Mouse (Mus musculus) 3T3-L1 (cell line): Measurements from ENCODE around the gene Coro2a.
"Not testable (repeated sequence)": the region's sequence is repeated elsewhere in the genome, so short reads cannot be mapped to it uniquely, and the experiment has no call there.

Source experiments
- DNase-seq: peaks from one replicate; pipeline ENCODE4 v3.0.0-alpha.2; 2015; ENCODE audit warnings: low read depth, low spot score

Coro2a gene

DNA sequence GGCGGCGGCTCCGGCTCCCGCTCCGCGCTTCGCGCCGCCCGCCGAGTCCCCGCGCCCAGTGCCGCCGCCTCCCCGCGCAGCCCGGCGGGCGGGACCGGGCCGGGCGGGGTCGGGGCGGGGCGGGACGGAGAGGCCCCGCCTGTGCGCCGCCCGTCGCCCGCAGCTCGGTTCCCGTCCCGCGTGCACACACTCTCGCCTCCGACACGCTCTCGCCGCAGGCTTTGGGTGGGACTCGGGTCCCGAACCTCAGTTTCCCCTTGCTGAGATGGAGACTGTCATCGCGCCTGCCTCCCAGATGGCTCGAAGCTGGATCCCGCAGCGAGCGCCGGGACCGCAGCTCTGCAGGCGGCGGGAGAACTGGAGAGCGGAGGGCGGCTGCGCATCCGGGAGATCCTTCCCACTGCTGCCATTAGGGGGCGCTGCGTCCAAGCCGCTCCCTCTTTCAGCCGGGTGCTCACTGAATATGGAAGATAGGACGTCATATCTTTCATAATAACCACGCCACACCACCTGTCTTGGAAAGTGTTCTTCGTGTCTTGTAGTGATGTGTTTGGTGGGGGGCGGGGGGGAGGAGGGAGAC lies at the start of gene Coro2a:
Coro2a (minus strand) TSS at position 359 of the 580 bp plus-strand sequence.
- no peak for DNase-seq

DNA sequence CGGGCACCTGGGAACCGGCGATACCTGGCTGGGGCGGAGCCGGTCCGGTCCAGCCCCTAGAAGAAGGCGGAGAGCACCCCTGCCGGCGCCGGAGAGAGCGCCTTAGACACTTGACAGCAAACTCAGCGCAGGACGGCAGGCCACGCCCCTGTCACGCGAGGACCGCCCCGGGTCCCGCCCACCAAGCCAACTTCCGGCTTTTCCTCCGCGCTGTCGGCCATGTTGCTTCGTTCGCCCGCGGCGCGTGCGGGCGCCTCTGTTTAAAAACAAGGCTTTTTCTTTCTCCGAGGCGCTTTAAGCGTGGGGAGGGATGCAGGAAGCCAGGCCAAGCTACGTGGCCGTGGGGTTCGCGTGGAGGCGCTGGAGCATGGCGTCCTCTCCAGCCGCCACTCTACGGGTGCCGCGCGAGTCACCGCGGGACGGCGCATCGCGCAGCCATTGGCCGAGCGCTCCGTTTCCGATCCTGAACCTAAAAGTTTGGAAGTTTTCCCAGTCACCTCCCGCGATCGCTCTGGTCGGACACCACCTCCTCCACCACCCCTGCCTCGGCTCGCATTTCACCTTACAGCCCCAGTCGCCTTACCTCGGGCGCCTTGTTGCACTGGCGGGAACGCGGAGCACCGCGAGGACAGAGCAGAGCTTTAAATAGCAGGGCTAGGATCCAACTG lies 48.2 kb upstream of the Coro2a start, which contains the start of gene Tbc1d2:
Tbc1d2 (minus strand) TSS at position 124 of the 668 bp plus-strand sequence.
- DNase-seq, result peak; percentile 90

DNA sequence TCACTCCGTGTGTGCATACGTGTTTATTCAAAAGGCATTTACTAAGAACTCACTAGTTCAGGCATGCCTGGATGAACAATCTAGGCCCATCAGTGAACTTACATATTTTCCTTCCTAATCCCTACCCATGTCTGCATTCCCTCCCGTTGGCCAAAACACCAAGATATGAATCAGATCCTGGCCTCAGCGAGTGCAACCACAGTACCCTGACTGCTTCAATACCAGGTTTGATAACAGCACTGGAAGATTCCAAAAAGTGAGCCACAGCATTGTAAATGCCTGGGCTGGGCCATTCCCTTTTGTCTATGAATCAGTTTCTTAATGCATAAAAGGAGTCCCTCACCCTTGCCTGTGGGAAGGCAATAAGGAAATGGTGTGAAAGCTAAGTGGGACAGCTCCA lies 47.2 kb upstream of the Coro2a start:
- DNase-seq, result peak; percentile 67

DNA sequence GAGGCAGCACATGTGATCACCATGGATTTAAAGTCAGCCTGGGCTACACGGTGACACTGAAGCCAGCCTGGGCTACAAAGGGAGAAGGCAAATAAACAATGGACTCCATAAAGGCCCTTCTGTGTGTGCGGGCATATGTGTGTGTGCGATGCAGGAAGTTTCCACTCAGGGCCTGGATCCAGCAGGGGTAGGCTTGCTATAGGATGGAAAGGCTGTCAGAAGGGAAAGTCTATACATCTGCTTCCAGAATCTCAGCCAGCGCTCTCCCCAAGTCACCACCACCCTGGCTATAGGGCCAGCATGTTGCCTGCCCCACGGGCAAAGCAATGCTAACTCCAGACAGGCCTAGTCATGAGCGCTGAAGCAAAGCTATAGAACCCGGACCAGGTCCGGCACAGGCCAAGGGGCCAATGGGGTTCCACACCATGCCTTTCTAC lies 41.7 kb upstream of the Coro2a start:
- no peak for DNase-seq

DNA sequence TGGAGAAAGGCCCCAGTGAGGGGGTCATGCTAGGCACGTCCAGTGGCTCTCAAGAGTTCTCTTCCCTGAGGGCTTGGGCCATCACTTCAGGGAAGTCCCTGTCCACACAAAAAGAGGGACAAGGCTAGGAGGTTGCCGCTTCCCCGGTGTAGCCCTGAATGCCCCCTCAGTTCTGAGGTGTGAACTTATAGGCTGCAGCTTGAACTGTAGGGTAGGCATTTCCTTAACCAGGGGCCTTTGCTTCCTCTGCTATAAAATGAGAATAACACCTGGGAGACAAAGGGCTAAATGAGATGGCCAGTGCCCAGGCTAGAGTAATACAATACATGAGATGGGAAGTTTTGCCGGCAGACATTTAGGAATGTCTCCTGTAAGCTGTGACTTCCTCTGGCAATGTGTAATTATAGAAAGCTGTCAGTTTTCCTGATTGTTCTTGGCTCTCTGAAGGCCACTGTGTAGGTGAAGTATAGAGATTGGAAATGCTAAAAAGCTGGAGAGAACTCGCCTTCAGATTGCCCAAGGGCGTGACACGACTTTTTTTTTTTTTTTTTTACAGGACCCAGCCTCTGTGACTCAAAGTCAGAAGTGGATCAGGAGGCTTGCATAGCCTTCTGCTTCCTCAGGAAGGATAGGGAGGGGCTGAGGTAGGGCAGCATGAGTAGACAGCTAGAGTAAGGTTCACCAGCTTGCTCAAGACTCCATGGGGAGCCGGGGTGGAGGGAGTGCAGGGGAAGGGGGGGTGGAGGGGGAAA lies 41.1 kb upstream of the Coro2a start:
- peak; percentile 73 for DNase-seq

DNA sequence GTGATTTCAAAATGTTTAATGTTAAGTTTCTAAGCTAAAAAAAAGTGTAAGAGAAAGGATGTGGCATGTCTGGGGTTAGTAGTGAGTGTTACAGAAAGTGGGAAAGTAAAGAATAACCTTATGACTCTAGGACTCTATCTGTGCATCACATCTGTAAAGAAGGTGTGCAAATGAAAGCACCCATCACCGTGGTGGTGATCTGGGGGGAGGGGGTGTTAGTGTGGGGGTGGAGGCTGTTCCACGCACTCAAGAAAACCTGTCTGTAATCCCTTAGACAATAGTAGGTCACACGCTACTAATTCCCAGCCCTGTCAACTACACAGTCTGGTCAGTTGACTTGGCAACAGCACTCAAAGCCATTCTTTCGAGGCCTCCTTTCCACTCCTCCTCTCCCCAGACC lies 39.3 kb upstream of the Coro2a start:
- DNase-seq, result no peak

DNA sequence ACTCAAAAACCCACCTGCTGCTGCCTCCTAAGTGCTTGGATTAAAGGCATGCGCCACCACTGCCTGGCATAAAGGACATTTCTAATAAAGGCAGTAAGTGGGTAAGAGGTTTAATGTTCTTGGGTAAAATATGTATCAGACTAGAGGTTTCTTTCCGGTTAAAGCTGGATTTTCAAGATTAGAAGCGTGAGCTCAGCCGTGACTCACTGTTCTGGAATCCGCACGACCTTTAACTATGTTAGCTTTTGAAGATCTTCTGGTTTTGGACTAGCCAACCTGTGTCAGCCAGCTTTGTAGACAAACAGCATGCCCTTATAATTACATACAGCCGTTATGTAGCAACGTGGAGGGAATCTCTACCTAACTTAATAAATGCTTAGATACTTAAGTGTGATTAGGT lies 37.9 kb upstream of the Coro2a start:
- peak; percentile 83 for DNase-seq

DNA sequence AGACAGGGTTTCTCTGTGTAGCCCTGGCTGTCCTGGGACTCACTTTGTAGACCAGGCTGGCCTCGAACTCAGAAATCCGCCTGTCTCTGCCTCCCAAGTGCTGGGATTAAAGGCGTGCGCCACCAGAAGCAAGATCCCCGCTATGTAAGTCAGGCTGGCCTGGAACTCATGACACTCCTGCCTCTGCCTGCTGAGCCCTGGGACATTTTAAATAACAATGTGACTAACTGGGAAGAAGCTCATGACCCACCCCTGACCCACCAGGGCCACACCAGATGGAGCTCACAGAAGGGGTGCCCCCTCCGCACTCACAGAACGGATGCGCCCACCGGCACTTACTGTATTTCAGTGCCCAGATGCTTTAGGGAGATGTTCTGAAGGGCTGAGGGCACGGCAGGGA lies 35.2 kb upstream of the Coro2a start:
- DNase-seq, result not testable (repeated sequence)

DNA sequence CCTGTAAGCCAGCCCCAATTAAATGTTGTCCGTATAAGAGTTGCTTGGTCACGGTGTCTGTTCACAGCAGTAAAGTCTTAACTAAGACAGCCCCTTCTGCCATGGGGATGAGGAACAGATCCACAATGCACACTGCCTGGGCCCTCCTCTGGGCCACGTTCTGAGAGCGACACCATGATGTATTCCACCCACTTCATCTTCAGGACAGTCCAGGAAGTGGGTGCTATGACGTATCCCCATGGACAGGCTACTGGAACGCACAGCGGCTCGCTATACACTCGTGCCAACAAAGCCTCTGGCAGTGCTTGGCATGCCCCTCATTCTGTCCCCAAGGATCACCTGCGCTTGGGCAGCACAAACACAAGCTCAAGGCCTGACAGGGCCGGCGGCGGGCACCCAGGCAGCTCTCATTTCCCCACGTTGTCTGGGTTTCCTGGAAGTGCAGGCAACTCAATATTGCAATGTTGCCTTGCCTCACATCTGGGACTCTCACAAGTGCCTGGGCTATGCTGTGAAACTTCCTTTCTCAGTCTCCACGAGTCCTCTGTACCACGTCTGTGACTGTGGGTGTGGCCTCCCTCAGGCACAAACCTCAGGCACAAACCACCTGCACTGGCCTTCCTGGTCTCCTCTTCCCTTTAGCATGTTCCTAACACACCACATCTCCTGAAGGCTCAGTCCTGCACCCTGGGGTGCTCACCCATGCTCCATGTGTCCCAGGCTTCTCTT lies 33.9 kb upstream of the Coro2a start:
- no peak for DNase-seq

DNA sequence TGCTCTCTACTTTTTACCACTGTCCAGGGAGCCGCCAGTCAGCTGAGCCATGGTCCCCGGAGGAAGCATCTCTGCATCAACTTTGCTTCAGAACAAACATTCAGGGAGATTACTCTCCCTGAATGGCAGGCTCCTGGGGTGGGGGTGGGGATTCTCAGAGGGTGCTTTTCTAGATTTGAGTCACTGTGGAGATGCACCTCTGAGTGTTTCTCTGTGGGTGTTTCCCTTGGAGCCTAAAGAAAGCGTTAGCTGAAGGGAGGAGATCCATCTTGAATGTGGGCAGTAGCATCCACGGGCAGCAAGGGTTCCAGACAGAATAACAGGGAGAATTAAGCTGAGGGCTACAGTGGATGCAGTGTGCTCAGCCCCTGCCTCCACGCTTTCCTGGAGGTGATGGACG lies 32.9 kb upstream of the Coro2a start:
- DNase-seq, result no peak

DNA sequence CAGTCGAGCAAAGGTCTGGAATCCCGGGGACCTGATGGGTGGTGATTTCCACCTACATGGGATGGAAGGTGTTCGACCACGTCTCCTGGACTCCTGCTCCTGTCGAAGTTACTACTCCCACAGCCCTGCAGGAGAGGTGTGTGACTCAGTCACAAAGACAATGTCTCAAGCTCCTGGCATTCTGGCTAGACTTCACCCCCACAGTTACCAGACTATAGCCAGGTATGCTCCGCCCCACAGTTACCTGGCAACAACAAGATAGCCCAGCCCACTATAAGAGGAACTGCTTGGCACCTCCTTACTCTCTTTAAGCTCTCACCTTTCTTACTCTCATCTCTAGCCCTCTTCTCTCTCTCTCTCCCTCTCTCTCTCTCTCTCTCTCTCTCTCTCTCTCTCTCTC lies 31.6 kb upstream of the Coro2a start:
- DNase-seq, result not testable (repeated sequence)

DNA sequence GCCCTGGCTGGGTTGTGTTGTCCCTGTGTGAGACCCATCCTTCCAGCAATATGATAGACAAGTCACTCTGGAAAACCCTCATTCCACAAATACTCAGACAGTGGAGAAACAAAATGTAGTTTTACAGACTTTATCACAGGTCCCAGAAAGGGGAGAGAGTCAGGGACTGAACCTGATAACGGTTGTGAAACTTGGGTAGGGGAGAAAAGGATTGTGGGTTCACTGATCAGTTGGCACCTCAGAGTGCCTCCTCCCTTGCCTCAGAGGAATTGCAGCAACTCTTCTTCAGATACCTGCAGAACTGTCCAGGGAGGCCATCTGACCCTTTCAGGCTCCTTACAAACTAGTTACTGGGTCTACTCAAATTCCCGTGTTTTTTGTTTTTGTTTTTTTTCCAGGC lies 30.5 kb upstream of the Coro2a start:
- DNase-seq, result no peak

DNA sequence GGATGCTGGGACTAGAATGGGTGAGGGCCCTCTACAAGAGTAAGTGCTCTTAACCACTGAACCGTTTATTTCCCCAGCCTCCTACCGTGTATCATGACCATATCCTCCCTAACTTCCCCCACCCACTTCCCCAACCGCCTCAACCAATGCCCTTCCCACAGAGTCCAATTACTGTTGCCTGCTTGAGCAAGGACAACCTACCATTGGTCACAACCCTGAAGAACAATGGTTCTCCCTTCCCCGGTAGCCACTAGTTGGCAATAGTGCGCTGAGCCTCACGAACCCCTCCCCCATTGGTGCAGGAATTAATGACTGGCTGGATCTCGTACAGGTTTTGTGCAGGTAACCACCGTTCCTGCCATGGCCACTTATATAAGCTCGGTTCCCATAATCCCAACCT lies 28.4 kb upstream of the Coro2a start:
- DNase-seq, result no peak

DNA sequence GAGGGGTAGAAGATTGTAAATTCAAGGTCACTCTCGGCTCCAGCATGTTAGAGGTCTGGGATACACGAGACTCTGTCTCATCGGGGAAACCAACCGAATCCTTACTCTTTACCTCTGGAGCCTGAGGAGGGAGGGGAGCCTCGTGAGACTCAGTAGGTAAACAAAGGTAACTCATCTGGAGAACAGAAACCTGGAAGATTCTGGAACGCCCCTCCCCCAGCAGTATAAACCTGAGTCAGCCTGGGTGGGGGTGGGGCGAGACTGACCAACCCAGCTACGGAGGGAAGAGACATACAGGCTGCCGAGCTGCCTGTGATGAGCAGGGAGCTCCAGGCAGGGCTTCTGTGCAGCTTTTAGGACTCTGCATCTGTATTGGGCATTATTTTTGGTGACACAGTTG lies 26.9 kb upstream of the Coro2a start:
- DNase-seq, result no peak

DNA sequence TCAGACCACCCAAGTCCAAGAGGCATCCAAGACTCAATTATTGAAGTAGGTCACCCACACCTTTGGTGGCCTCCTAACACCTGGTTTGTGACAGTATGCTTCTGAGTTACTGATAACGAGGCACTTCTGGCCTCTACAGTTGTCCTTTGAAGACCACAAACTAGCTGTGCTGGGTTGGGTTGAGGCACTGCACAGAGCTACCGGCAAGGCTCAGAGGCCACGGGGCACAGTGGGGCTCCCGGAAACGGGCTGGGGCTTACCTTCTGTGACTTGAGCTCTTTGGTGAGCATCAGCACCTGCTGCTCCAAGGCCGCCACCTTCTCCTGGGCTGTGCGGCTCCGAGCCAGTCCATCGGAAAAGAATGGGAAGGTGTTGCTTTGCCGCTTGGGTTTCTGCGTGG lies 26.1 kb upstream of the Coro2a start:
- DNase-seq, result no peak

DNA sequence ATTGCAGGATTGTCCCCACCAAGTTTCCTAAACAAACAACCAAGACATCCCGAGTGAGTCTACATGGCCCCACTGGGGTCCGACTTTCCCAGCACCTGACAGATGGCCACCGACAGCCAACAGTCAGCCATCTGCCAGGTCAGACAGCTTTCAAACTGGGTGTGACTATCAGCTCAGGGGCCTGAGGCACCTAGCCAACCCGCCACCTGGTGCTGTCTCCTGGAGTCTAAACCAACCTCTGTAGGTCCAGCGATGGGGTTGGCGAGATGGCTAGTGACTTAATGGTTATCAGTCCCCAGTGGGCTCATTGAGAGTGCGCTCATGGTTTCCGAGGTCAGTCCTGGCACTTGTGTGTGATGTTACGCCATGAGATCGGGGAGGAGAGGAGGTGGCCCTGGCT lies 23.1 kb upstream of the Coro2a start:
- DNase-seq, result no peak

DNA sequence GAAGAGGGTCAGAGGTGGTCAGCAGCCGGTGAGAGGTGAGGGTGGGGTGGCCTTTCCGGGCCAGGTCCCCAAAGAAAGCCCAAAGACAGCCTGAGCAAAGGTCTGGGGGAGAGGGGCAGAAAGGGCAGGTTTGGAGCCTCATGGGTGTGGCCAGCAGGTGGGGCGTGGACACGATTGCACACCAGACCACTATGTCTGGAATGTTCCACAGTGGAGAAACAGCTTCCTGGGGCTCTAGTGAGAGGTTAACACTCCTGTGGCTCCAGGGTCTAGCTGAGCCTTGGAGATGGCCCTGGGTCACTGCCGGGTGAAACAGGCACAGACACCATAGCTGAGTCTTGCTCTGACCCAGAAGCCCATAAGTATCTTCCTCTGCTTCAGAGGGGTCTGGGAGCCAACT lies 21.0 kb upstream of the Coro2a start:
- DNase-seq, result peak; percentile 42

DNA sequence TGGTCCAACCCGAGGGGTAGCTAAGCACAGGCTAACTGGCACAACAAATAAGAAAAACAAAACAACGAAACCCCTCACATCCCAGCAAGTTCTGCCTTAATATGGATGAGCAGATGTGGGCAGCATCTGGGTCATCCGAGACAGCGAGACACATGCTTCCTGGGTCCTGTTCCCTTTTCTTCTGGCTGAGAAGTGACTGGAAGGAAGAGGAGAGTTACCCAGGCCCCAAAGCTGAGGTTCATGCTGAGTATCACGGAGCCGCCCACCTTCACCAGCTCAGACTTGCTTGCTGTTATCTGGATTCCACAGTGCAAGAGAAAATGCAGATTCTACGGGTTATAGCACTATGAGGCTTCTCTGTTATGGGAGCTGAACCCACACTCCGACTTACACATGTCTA lies 18.9 kb upstream of the Coro2a start:
- DNase-seq, result no peak

DNA sequence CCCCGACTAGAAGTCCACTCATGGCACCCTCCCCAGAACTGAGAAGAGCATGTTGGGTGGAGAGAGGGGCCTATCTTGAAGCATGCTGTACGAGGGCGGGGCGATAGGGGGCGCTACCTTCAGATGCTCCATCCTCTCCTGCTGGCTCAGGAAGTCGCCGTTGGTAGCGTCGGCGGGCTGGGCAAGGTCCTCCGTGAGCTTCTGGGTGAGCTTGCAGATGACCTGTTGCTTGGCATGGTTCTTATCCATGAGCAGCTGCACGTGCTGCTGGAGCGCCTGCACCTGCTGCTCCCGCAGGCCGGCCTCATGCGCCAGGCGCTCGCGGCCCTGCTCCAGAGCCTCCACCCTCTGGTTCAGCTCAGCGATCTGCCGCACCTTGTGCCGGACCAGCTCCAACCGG lies 18.3 kb upstream of the Coro2a start:
- DNase-seq, result no peak

DNA sequence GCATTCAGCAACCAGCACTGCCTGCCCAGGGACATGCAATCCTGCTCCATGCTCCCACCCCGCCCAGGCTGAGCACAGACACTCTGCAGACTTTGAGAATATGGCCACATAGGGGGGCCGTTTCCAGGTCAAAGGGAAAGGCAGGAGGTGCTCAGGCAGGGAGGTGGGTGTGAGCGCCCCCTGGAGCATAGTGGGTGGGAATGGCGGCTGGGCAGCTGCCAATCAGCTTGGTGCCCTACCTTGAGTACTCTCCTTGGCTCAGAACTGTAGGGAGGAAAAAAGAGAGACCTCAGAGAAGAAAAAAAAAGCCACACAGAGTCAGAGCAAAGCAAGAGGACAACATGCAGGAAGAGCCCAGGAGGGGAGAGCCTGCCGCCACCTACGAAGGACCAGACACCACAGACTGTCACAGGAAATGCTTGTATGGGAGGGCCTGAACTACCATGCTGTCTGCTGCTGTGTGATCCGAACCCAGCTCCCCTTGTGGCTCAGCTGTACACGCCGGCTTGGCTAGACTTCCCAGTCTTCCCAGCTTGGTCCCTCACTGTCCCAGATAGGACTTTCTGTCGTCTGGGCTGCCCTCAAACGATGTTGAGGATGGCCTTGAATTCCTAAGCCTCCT lies 16.3 kb upstream of the Coro2a start:
- no peak for DNase-seq

DNA sequence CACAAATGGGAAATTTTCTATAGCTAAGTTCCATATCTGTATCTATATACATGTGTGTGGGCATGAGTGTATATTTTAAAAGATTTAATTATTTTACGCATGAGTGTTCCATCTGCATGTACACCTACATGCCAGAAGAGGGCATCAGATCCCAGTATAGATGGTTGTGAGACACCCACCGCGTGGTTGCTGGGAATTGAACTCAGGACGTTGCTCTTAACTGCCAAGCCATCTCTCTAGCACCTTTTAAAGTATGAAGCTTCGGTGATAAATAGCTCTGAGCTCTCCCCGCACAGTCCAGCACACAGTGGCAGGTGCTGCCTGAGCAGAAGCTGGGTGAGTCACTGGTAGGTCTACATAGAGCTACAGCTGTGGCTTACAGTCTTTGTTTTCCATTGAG lies 15.4 kb upstream of the Coro2a start:
- peak; percentile 21 for DNase-seq

DNA sequence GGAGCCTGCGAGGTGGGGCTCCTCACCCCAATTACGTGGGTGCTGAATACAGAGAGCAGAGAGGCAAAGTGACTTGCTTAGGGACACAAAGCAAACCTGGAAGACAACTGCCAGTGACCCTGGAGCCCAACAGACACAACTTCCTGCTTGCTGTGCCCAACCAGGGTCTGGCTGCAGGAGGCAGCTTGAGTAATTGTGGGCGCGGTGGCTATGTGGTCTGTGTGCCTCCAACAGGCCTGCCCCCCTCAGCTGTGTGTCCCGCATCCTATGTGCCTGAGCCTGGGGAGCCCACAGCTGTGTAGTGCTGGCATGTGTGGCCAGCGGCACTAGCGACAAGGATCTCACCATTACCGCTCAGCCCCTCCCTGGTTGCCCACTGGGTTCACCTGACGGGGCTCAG lies 12.6 kb upstream of the Coro2a start:
- peak; percentile 34 for DNase-seq
